Mouse (Mus musculus): ENCODE results near the gene Snrnp25.

Gene Snrnp25

DNA sequence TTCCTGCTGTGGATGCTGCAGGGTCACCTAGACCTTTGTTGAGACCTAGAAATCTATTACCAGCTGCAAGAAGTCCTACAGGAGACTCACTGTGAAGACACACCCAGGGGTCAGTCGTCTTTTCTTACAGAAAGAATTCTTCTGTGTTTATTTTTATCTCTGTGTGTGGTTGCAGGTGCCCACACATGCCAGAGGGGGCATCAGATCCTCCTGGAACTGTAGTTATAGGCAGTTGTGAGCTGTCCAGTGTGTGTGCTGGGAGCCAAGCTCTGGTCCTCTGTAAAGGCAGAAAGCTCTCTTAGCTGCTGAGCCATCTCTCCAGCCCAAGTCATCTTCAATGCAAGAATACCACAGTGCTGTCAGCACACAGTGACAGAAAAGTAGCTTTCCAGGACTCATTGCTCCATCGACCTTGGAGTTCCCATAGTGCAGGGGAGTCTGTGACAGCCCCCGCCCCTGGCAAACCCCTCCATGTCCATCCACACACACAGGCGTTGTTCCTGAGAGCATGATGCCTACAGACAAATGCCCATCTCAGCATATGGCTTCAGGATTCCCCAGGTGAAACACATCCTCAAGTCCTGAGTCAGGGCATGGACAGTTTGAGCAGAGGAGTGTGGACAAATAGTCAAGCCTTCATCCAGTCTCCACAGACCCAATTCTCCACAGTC is 18.2 kb downstream of the Snrnp25 start:
- no peak for DNase-seq (ENCODE audit: extremely low spot score, low read depth, low spot score)

DNA sequence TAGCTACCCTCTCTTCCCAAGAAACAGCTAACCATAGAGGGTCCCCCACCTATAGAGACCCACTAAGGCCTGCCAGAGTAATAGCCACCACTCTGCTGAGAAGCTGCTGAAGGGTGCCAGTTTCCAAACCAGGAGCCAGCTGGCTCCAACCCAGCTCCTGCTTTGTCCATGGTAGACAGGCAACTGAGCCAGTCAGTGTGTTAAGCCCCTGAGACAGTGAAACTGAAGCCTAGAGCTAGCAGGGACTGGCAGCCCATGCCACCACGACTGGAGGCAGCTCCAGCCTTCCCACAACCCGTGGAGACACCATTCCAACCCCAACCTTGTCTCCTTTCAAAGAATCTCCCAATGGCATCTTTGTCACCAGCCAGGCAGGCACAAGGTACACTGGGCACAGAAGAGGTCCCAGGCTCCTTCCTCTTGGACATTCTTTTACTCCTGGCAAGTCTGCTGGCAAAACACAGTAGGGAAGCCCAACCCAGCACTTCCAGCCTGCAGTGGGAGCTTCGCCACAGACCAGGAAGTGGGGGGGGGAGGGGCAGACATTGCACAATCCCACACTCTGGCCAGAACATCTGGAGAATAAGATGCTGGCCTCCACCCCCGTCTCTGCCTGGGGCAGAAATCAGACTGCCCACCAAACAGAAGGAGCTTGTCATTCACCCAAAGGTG is 19.4 kb downstream of the Snrnp25 start:
- DNase-seq (ENCODE audit: extremely low spot score, low read depth, low spot score) = no peak

DNA sequence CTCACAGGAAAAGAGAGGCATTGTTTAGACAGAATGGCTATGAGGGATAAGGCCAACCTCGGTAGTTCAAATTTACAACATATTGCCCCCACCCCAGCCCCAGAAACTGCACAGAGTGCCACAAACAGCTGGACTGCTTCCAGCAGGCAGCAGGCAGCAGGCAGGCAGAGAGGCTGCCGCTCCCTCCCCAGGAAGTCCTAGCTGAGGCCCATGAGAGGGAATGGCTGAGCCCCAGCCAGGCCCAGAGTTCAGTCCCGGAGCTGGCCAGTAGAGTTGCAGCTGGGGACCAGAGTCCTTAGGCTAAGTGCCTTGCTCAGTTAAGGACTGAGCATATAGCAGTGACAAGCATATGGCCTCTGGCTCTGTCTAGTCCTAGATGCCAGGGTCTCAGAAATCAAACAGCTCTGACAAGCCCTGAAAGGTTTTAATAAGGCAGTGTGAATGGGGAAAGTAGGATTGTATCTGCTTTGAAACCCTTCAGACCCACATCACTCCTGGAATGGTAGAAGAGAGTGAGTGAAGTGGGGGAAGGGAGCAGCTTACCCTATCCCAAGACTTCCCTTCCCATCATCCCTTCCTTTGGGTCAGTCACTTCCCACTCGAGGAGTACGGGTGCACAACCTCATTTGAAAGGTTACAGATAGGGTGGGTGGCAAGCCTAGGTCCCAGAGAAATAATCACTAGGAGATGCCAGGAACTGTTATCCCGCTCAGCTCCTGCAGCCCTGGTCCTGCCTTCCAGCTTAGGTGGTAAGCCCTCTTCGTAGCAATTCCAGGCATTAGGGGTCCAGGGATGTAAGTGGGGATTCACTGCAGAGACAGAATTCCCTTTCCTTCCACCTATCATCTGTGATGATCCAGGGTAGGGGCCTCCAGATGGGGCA is 20.2 kb downstream of the Snrnp25 start:
- DNase-seq (ENCODE audit: extremely low spot score, low read depth, low spot score) = no peak

DNA sequence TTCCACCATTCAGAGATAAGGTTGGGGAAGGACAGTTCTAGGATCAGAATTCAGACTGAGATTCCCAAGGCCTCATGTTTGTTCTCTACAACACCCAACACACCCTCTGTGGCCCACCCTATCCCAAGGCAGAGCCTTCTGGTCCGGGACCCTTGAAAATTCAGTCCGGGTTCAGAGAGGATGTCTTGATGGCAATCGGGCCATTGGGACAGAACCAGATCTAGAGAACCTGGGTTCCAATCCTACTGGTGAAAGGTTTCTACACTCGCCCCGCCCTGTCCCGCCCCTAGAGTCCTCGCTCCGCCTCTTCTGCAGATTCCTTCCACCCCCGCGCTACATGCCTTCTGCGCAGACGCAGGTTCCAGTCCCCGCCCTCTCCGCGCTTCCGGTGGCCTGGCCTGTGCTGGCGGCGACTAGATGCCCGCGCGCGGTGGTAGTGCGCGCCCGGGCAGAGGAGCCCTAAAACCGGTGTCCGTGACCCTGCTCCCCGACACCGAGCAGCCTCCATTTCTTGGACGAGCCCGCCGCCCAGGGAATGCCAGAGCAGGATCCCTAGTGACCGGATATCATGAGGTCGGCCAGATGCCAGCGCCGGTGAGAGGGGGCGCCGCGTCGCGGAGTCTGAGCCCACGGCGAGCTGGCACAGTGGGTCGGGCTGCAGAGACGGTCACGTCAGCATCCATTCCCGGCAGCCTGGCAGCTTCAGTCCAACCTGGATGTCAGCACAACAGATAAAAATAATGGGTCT is 21.1 kb downstream of the Snrnp25 start, which contains the start of gene Mpg:
Gene Mpg (plus strand): TSS at position 382 of the 748 bp plus-strand sequence.
- no peak for DNase-seq (ENCODE audit: extremely low spot score, low read depth, low spot score)

DNA sequence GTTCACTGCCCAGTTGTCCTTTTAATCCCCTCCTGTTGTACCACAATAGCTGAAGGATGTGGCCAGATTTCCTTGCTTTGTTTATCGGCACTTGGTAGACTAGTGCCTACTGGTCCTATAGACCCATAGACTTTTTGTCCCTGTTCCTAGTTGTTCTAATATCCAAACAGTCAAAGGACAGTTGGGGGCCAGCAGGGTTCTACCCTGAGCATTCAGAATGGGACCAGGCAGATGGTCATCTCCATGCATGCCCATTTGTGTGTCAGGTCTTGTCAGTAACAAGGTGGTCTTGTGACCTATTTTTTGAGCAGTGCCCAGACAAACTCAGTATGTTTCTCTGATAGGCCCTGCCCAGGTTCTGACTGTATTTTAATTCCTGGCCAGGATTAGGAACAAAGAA is 21.8 kb downstream of the Snrnp25 start:
- DNase-seq (ENCODE audit: extremely low spot score, low read depth, low spot score) = no peak

DNA sequence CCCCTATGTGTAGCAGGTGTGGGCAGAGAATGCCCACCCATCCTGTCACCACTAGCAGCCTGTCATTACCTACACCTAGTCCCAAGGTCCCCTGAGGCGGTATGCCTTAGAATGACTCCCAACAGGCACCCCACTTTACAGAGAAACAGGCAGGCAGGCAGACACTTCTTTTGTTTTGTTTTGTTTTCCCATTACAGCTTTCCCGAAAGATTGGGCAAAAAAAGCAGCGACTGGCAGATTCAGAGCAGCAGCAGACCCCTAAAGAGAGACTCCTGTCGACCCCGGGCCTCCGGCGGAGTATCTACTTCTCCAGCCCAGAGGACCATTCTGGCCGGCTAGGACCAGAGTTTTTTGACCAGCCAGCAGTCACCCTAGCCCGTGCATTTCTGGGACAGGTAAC is 22.3 kb downstream of the Snrnp25 start:
- no peak for DNase-seq (ENCODE audit: extremely low spot score, low read depth, low spot score)

DNA sequence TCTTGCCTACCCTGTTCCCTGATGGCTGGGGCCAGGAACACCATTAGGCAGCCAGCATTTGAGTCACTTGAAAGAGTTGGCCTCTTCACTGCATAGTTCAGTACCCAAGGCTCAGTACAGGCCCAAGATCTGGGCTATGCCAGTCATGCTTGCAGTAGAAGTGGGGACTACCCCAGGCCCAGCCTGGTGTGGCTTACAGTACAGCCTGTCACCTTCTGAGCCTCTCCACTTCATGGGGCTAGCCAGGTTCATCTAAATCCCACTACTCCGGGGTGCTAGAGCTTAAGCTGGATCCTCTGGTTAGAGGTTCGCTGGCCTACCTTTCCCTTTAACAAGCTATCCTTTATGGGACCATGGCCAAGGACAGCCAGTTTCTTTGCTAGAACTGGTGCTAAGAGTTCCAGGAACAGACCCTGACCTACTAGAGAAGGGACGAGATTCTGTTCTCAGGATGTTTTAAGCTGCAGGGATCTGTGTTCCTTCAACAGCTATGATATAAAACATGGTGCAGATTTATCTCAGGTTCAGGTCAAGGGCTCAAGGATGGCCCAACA is 23.2 kb downstream of the Snrnp25 start:
- DNase-seq (ENCODE audit: extremely low spot score, low read depth, low spot score) = no peak

DNA sequence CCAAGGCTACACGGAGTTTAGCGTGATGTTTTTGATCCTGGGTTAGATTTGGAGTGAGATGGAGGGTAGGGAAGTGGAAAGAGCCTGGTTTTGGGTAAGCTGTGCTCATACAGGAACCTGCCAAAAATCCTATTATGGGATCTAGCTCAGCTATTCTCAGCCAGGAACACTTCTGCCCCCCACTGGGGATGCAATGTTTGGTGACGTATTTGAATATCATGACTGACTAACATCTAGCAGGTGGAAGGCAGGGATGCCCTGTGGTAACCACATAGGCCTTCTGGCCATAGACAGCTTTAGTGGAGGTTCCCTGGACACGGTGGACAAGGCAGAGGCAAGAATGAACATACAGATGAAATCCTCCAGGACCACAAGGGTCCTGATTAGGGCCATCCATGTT is 25.0 kb downstream of the Snrnp25 start:
- DNase-seq (ENCODE audit: extremely low spot score, low read depth, low spot score) = no peak

DNA sequence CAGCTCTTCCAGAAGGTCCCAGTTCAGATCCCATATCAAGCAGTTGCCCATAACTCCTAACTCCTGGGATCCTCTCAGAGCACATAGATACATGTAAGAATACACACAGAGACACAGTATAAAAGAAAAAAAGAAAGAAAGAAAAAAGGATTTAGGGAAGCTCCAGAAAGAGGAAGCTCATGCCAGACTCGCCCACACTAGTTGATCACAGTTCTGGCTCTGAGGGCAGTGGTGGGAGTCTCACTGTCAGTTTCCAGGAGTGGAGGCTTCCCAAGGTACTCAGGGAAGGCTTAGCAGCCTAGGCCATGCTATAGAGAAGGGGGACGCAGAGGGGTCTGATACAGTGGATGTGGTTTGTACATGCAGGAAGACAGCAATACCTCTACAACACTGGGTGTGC is 25.9 kb downstream of the Snrnp25 start:
- no peak for DNase-seq (ENCODE audit: extremely low spot score, low read depth, low spot score)

DNA sequence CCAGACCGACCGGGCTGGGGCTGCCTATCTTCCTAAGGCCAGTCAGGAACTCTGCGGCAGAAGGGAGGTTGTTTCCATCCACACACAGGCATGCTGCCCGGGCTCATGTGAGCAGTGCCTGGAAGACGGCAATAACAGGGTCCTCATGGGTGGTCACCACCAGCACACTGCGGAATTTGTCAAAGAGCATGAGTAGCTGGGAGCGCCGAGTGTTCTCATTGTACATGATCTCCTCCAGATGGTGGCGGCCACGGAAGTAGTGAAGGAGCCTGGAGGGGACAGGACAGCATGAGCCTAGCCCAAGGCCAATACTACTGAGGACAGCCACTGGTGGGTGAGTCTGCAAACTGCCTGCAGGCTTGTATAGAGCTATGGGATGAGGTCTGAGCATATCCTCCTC is 27.6 kb downstream of the Snrnp25 start:
- no peak for DNase-seq (ENCODE audit: extremely low spot score, low read depth, low spot score)

DNA sequence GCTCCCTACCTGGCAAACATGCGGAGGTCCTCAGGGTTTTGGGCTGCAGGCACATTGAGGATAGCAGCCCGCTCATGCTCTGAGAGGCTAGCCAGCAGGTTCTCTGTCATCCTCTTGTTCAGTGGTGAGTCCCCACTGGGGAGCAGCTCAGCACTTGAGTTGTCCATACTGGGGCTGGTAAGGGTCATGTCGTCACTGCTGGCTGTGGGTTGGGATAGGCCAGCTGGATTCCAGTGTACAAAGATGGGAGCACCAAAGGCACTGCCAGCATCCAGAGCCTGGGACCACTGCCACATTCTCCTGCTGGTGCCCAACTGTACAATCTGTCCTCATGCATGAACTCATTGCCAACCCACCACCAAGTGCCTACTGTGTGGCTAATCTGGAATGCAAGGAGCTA is 28.7 kb downstream of the Snrnp25 start:
- no peak for DNase-seq (ENCODE audit: extremely low spot score, low read depth, low spot score)

DNA sequence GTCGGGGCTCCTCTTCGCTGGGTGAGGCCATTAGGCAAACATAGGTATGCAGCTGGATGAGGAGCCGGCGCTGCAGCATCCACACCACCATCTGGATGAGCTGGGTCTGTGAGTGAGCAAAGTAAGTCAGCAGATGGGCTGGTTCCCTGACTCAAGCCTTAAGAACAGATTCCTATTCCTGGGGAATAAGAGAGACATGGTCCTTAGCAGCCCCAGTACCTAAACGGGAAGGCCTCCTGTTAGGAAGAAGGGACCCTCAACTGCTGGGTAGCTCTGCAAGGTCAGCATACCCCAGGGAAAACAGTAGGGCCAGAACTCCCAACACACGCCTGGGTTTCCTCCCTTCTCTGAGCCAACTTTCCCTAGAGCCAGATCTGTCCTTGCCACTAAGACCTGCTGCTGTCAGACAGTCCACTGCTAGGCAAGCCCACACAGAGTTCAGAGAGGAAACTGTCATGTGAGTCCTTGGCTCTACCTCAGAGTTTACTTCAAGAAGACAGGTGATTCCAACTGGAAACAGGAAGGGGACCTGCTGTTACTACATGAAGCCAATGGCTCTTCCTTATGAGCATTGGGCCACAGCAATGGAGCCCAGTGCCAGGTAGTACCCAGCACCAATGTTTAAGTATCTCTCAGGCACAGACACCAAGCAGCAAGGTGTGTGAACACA is 29.7 kb downstream of the Snrnp25 start:
- no peak for DNase-seq (ENCODE audit: extremely low spot score, low read depth, low spot score)

DNA sequence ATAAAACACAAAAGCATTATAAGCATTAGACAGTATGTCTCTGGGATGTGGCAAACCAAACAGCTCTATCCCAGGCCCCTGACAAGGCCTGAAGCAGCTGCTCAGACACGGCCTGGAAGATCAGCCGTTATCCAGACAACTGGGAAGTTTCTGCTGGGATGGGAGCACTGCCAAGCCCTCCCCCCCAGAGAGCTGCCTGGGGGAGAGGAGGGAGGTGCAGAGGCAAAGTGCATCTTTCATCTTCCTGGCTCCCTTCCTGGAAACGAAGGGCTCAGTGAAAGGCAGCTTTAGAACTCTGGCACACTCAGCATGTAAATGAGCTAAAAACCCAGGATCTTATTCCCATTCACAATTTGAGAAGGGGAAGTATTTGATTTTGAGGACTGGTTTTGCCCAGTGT is 30.4 kb downstream of the Snrnp25 start:
- no peak for DNase-seq (ENCODE audit: extremely low spot score, low read depth, low spot score)

DNA sequence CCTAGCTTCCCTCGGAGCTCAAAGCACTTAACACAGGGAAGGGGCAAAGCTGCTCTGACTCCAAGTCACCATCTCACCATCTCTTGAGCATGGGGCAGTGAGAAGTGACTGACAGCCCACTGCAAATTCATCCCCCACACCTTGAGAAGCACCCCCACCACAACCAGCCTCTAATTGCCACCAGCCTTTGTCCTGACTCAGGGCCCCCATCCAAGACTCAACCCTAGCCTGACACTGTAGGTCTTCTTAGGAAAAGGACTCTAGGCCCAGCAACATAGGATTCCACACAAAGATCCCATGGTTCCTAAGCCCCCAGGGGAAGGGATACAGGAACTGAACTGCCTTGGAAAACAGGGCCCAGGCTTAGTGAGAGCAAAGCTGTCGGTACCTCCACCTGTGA is 30.9 kb downstream of the Snrnp25 start:
- no peak for DNase-seq (ENCODE audit: extremely low spot score, low read depth, low spot score)

DNA sequence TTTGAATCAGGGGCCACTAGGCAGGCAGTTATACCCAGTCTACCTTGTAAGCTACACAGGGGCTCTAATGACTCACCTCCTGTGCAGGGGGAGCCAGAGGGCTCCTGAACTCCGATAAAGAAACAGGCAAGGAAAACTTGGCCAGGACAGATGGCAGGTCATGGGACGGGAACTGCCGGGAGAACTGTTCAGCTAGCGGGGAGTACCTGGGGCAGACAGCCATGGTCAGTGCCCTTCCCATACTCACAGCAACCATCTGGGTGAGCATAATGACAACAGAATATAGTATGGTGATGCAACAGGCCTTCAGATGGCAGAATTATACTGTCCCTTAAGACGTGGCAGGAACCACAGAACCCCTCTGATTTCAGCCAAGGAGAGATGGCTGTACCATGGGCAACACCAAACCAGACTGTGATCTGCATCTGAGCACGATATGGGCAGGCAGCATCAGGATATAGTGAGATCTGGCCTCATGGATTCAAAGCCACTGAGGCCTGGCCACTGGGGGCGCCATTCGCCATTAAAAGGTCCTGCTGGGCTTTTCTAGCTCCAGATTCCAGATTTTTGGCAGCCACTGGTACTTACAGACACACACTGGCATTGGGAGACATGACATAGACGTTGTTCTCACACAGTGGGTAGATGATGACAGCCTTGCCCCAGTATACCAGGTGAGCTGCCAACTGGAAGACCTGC is 31.6 kb downstream of the Snrnp25 start:
- no peak for DNase-seq (ENCODE audit: extremely low spot score, low read depth, low spot score)

DNA sequence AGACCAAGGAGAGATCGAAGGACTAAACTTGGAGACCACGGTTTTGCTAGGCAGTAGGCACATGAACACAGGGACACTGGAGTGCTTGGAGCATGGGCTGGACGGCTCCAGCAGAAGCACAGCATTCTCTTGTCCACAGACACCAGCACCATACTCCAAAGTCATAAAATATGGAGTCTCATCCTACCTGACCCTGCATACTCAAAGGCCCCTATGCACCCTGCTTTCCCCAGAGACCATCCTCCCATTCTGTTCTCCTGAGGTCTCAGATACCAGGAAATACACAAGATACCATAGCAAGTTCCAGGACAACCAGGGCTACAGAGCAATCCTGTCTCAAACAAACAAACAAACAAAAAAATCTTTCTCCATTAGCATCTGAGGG is 32.2 kb downstream of the Snrnp25 start:
- no peak for DNase-seq (ENCODE audit: extremely low spot score, low read depth, low spot score)

DNA sequence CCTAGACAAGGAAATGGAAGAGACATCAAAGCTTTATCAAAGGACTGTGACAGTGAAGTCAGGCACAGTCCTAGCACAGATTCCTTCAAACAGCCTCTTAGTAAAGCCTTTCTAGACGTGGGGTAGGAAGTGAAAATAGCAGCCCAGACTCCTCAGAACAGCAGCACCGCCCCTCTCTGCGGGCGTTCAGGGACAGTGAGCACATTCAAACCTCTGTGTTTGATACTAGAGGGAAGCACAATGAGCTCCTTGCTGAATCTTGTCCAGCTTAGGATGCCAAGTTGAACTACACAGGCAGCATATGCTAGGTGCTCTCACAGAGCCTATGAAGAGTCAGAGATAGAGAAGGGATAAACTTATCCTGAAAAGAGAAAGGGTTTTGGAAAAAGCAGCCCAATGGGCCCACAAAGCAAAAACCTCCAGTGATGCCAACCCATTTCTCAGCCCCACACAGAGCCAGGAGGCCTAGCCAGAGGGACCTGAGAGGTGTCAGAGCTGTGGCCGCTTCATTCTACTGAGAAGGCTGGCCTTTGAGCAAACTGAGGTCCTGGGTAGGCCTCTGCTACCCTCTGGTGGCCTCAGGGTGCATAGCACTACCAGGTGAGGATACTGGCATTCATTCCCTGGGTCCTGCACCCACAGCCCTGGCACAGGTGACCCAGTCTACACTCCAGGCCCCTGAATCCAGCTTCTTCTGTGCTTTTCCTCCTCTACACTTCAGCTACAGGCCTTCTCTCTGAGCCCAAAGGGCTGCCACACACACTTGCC is 33.1 kb downstream of the Snrnp25 start:
- DNase-seq (ENCODE audit: extremely low spot score, low read depth, low spot score) = no peak

DNA sequence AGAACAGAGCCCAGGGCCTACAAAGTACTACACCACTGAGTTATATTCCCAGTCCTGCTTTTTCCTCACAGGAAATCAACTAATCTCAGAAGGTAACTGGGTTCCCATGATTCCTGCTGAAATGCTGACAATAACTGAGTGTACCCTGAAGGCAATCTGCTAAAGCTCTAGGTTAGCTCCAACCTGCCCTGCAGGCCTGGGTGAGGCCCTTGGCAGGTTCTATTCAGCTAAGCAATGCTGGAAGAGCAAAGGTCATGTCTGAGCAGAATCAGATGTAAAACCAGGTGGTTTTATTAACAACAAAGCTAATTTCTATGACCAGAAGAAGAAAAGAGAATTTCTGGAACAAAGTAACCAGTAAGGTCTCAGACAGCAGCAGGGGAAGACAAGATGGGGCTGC is 36.2 kb downstream of the Snrnp25 start:
- DNase-seq (ENCODE audit: extremely low spot score, low read depth, low spot score) = no peak

DNA sequence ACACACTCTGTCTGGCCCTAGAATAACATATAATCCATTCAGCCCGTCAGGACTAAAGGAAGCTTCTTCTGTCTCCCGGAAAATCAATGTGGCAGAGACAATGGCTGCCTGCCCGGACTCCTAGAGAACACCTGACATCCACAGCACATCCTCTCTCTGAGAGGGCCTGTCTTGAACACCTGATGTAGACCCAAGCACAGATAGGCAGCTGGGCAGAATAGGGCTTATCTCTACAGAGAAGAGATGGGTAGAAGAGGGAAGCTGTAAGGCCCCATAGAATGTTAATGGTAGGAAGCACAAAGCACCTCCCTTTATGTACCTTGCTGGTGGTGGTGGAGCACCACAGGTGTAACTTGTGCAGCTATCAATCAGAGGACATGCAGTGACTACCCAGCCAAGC is 37.0 kb downstream of the Snrnp25 start:
- DNase-seq (ENCODE audit: extremely low spot score, low read depth, low spot score) = no peak
